In genomic region chr11:101464211-101465100, GRCm38 (mm10) we compare ENCODE assay signal across 8 mouse cellular contexts. TPM values are rescaled to one million over a fixed set of nuclear protein-coding genes. Genes with fewer than 3 reads are reported as not detected.
DNase-seq lines count a peak whose midpoint lies in the region; ATAC-seq and TF ChIP-seq lines count a peak whose summit lies in the region.

Rnd2 (plus strand) TSS chr11:101464999.

- DNase-seq in adrenal gland, postnatal 25 days, result no peak
- peak; percentile 27 for DNase-seq in heart, postnatal 0 days (ENCODE audit: low spot score)
- DNase-seq in left cerebral cortex, postnatal 10 days (ENCODE audit: extremely low spot score in 1 of 2, low spot score in 2 of 2), result peak in 1 of 2 experiments; percentile 62
- DNase-seq in midbrain, embryonic 11.5 days (ENCODE audit: low spot score, missing footprints), result no peak
- DNase-seq in cerebellum, adult 11 months, result no peak
- DNase-seq in embryo, embryonic 11 days, result no peak

- H3K27me3 ChIP-seq in megakaryocyte, embryonic 14.5 days (replicated peaks), result peaks cover 24% of the 10 kb centered on the region
- no peaks in the 10 kb centered on the region for H3K27me3 ChIP-seq in heart, postnatal 0 days (ENCODE audit: control insufficient read depth, insufficient read depth, low read length)
- peaks cover 2% of the 10 kb centered on the region; the same call in 1 of the 2 replicates for H3K27me3 ChIP-seq in midbrain, embryonic 11.5 days (ENCODE audit: control insufficient read depth, insufficient read depth, low read length)

- H3K9ac ChIP-seq in heart, postnatal 0 days (replicated peaks; ENCODE audit: low read depth, low read length), result peak within 1 kb of the TSS; percentile 62
- peak within 1 kb of the TSS; percentile 75 for H3K9ac ChIP-seq in midbrain, embryonic 11.5 days (ENCODE audit: low read length)

- H3K4me2 ChIP-seq in heart, postnatal 0 days (ENCODE audit: low read depth, low read length), result peak within 1 kb of the TSS; percentile 89
- H3K4me2 ChIP-seq in midbrain, embryonic 11.5 days, result peak within 1 kb of the TSS; percentile 95

- TF ChIP-seq EP300 in heart, postnatal 0 days (IDR thresholded peaks at IDR 0.05; ENCODE audit: low read depth), result no peak

- peaks cover 69% of the 10 kb centered on the region for H3K4me1 ChIP-seq in megakaryocyte, embryonic 14.5 days
- 0 out of 2 replicates have a peak, but pooled peaks cover 6% of the 10 kb centered on the region for H3K4me1 ChIP-seq in heart, postnatal 0 days (ENCODE audit: control insufficient read depth, insufficient read depth)
- peaks cover 50% of the 10 kb centered on the region for H3K4me1 ChIP-seq in midbrain, embryonic 11.5 days (ENCODE audit: control insufficient read depth, insufficient read depth, low read length)

- H3K36me3 ChIP-seq in megakaryocyte, embryonic 14.5 days (replicated peaks; ENCODE audit: low read length), result peaks cover 33% of the 10 kb centered on the region
- H3K36me3 ChIP-seq in heart, postnatal 0 days (replicated peaks; ENCODE audit: control insufficient read depth, insufficient read depth, low read length), result peaks cover 34% of the 10 kb centered on the region
- no peaks in the 10 kb centered on the region; the same call in 1 of the 2 replicates for H3K36me3 ChIP-seq in midbrain, embryonic 11.5 days (ENCODE audit: control insufficient read depth, insufficient read depth, low read length)

- peak within 1 kb of the TSS; percentile 97 for H3K4me3 ChIP-seq in megakaryocyte, embryonic 14.5 days (replicated peaks)
- peak within 1 kb of the TSS; percentile 73 for H3K4me3 ChIP-seq in heart, postnatal 0 days (ENCODE audit: low read depth, low read length)
- peak within 1 kb of the TSS; percentile 73 for H3K4me3 ChIP-seq in midbrain, embryonic 11.5 days (ENCODE audit: low read depth, low read length)

- no peaks in the 10 kb centered on the region for H3K9me3 ChIP-seq in megakaryocyte, embryonic 14.5 days
- H3K9me3 ChIP-seq in heart, postnatal 0 days (replicated peaks; ENCODE audit: control insufficient read depth, low read length), result no peaks in the 10 kb centered on the region
- no peaks in the 10 kb centered on the region for H3K9me3 ChIP-seq in midbrain, embryonic 11.5 days (ENCODE audit: control insufficient read depth, low read length)

- no peak for ATAC-seq in megakaryocyte, adult 5-6 weeks (ENCODE audit: poor library complexity, severe bottlenecking)
- ATAC-seq in heart, postnatal 0 days (ENCODE audit: insufficient read depth, low read depth), result no peak
- no peak for ATAC-seq in midbrain, embryonic 11.5 days (ENCODE audit: low FRiP score)

- TF ChIP-seq CTCF in heart, postnatal 0 days (IDR thresholded peaks at IDR 0.05; ENCODE audit: low read depth), result no peak

- intact Hi-C loops in left cerebral cortex, postnatal 10 days (cut with DNase I), result loop anchor here (5.0 kb wide), 1 partner anchor 88 kb away; the partner anchor contains the start of genes Brca1 and Nbr1

- 15% methylated on average over 12 of the region's 12 CpGs for WGBS in heart, postnatal 0 days
- 14% methylated on average over 12 of the region's 12 CpGs for WGBS in midbrain, embryonic 11.5 days

- H3K27ac ChIP-seq in heart, postnatal 0 days (ENCODE audit: low read depth), result peak within 1 kb of the TSS; percentile 70
- H3K27ac ChIP-seq in midbrain, embryonic 11.5 days (ENCODE audit: low read depth, low read length), result peak within 1 kb of the TSS; percentile 69

RNA-seq across cellular contexts. Expression of gene Rnd2, which starts in this region (rescaled TPM):
- polyA plus RNA-seq in megakaryocyte, embryonic 14.5 days (2012; ENCODE audit: insufficient read depth, low replicate concordance), result 2.6 and 2.9 TPM in 2 replicates
- total RNA-seq in megakaryocyte, adult 5-6 weeks (2015), result 0.13 and 0.16 TPM in 2 replicates
- 0.20 TPM in 1 of 2 replicates, not detected in the other for total RNA-seq in megakaryocyte, adult 5-6 weeks (2017)
- total RNA-seq in adrenal gland, postnatal 25 days (2021), result 8.1 and 11.1 TPM in 2 replicates
- total RNA-seq in heart, postnatal 0 days (2014; rRNA removed; ENCODE audit: low replicate concordance), result 4.9 and 6.1 TPM in 2 replicates
- polyA plus RNA-seq in heart, postnatal 0 days (2015; fragmentation: Nextera tagmentation; extraction: Ambion mirVana), result 5.1 and 5.7 TPM in 2 replicates
- total RNA-seq in left cerebral cortex, postnatal 10 days (2021), result 100 to 1,000 TPM; 111 to 115 TPM
- polyA plus RNA-seq in midbrain, embryonic 11.5 days (2014; fragmentation: Nextera tagmentation; extraction: Ambion mirVana), result 35.5 and 37.5 TPM in 2 replicates
